27 mouse cellular contexts compared by ENCODE assay signal in the genomic region with DNA sequence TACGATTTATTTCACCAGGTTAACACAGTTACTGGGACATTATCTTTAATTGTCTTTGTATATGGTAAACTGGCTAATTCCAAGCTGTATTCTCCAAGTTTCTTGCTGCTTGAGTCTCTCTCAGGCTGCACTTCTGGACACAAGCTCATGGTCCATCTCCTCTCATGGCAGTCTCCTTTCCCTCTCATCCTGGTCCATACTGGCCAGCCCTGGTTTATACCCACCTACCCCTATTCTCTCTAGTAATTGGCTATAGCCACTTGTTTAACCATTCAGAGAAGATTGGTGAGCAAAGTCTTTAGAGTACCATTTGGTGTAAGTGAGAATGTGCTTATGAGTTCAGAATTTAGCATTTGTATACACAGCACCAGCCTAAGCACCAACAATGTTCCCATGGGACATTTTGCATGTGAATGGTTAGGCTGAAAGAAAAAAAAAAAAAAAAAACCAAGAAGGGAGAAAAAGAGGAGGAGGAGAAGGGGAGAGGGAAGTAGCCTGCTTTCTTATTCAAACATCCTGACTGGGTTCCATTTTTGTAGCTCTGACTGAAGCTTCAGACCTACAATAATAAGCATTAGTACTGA.
DNase-seq lines count a peak whose midpoint lies in the region; ATAC-seq lines count a peak whose summit lies in the region.
"Had no signal": no experiment of that assay in that cellular context is flagged by ENCODE, and none has a peak within 500 bp of the region (broad histone marks: within the 10 kb centered on the region; RNA-seq: fewer than 3 reads in every experiment).

No protein-coding gene starts in this region.

- 89% methylated on average over 1 of the region's 1 CpGs for WGBS in forebrain, embryonic 11.5 days
- WGBS in forebrain, embryonic 10.5 days = 82% methylated on average over 1 of the region's 1 CpGs
- 96% methylated on average over 1 of the region's 1 CpGs for WGBS in hindbrain, embryonic 11.5 days
- WGBS in hindbrain, embryonic 12.5 days = 84% methylated on average over 1 of the region's 1 CpGs
- WGBS in forebrain, embryonic 15.5 days = 72% methylated on average over 1 of the region's 1 CpGs

- no peak overlapping the region for H3K4me3 ChIP-seq in forebrain, embryonic 11.5 days (ENCODE audit: low read depth, low read length)
- no peak overlapping the region for H3K4me3 ChIP-seq in forebrain, embryonic 10.5 days
- no peak overlapping the region for H3K4me3 ChIP-seq in hindbrain, embryonic 11.5 days (ENCODE audit: low read depth, low read length)
- no peak overlapping the region for H3K4me3 ChIP-seq in hindbrain, embryonic 12.5 days
- H3K4me3 ChIP-seq in forebrain, embryonic 15.5 days = no peak overlapping the region
- H3K4me3 ChIP-seq: embryonic facial prominence, embryonic 10.5 days; embryonic facial prominence, embryonic 13.5 days; erythroblast, embryonic 14.5 days; gastrocnemius, adult 2 months; hindbrain, embryonic 10.5 days; hindbrain, embryonic 15.5 days had no signal

- no peaks in the 10 kb centered on the region for H3K9me3 ChIP-seq in forebrain, embryonic 11.5 days (ENCODE audit: control insufficient read depth, low read length)
- no peaks in the 10 kb centered on the region for H3K9me3 ChIP-seq in forebrain, embryonic 10.5 days
- H3K9me3 ChIP-seq in hindbrain, embryonic 11.5 days (ENCODE audit: control insufficient read depth, low read length) = no peaks in the 10 kb centered on the region
- no peaks in the 10 kb centered on the region for H3K9me3 ChIP-seq in hindbrain, embryonic 12.5 days (replicated peaks)
- no peaks in the 10 kb centered on the region for H3K9me3 ChIP-seq in forebrain, embryonic 15.5 days
- H3K9me3 ChIP-seq: embryonic facial prominence, embryonic 10.5 days; embryonic facial prominence, embryonic 13.5 days; hindbrain, embryonic 10.5 days; hindbrain, embryonic 15.5 days had no signal

- H3K36me3 ChIP-seq in forebrain, embryonic 11.5 days (ENCODE audit: control insufficient read depth, insufficient read depth, low read length) = no peaks in the 10 kb centered on the region
- H3K36me3 ChIP-seq in forebrain, embryonic 10.5 days (replicated peaks) = no peaks in the 10 kb centered on the region
- no peaks in the 10 kb centered on the region for H3K36me3 ChIP-seq in hindbrain, embryonic 11.5 days (ENCODE audit: control insufficient read depth, insufficient read depth, low read length)
- H3K36me3 ChIP-seq in hindbrain, embryonic 12.5 days = no peaks in the 10 kb centered on the region
- no peaks in the 10 kb centered on the region for H3K36me3 ChIP-seq in forebrain, embryonic 15.5 days
- H3K36me3 ChIP-seq: embryonic facial prominence, embryonic 10.5 days; embryonic facial prominence, embryonic 13.5 days; hindbrain, embryonic 10.5 days; hindbrain, embryonic 15.5 days had no signal

- no peaks in the 10 kb centered on the region for H3K4me1 ChIP-seq in forebrain, embryonic 11.5 days (replicated peaks; ENCODE audit: control insufficient read depth, insufficient read depth, low read length)
- H3K4me1 ChIP-seq in forebrain, embryonic 10.5 days = no peaks in the 10 kb centered on the region
- H3K4me1 ChIP-seq in hindbrain, embryonic 11.5 days (replicated peaks; ENCODE audit: control insufficient read depth, insufficient read depth, low read length) = no peaks in the 10 kb centered on the region
- H3K4me1 ChIP-seq in hindbrain, embryonic 12.5 days = no peaks in the 10 kb centered on the region
- H3K4me1 ChIP-seq in forebrain, embryonic 15.5 days = no peaks in the 10 kb centered on the region
- H3K4me1 ChIP-seq: embryonic facial prominence, embryonic 10.5 days; embryonic facial prominence, embryonic 13.5 days; hindbrain, embryonic 10.5 days; hindbrain, embryonic 15.5 days had no signal

- H3K9ac ChIP-seq in forebrain, embryonic 11.5 days (ENCODE audit: low read length) = no peak overlapping the region
- no peak overlapping the region for H3K9ac ChIP-seq in hindbrain, embryonic 11.5 days (ENCODE audit: low read depth, low read length)
- H3K9ac ChIP-seq in hindbrain, embryonic 12.5 days = no peak overlapping the region
- no peak overlapping the region for H3K9ac ChIP-seq in forebrain, embryonic 15.5 days (replicated peaks)
- H3K9ac ChIP-seq: embryonic facial prominence, embryonic 13.5 days; hindbrain, embryonic 15.5 days had no signal

- no peak overlapping the region for H3K27ac ChIP-seq in forebrain, embryonic 11.5 days (ENCODE audit: low read depth, low read length)
- no peak overlapping the region for H3K27ac ChIP-seq in forebrain, embryonic 10.5 days
- H3K27ac ChIP-seq in hindbrain, embryonic 11.5 days (ENCODE audit: low read depth, low read length) = no peak overlapping the region
- H3K27ac ChIP-seq in hindbrain, embryonic 12.5 days = no peak overlapping the region
- no peak overlapping the region for H3K27ac ChIP-seq in forebrain, embryonic 15.5 days (replicated peaks)
- H3K27ac ChIP-seq: embryonic facial prominence, embryonic 10.5 days; embryonic facial prominence, embryonic 13.5 days; gastrocnemius, adult 2 months; hindbrain, embryonic 10.5 days; hindbrain, embryonic 15.5 days had no signal

- H3K27me3 ChIP-seq in forebrain, embryonic 11.5 days (ENCODE audit: control insufficient read depth, insufficient read depth, low read length) = no peaks in the 10 kb centered on the region
- H3K27me3 ChIP-seq in forebrain, embryonic 10.5 days (ENCODE audit: poor library complexity, severe bottlenecking) = no peaks in the 10 kb centered on the region
- H3K27me3 ChIP-seq in hindbrain, embryonic 11.5 days (ENCODE audit: control insufficient read depth, insufficient read depth, low read length) = no peaks in the 10 kb centered on the region
- H3K27me3 ChIP-seq in hindbrain, embryonic 12.5 days = no peaks in the 10 kb centered on the region
- H3K27me3 ChIP-seq in forebrain, embryonic 15.5 days = no peaks in the 10 kb centered on the region
- H3K27me3 ChIP-seq: embryonic facial prominence, embryonic 13.5 days; hindbrain, embryonic 15.5 days had no signal

- ATAC-seq in forebrain, embryonic 11.5 days (replicated peaks; ENCODE audit: low FRiP score) = peak; percentile 60
- 0 out of 2 replicates have a peak, but pooled peaks have one; percentile 56 for ATAC-seq in hindbrain, embryonic 11.5 days (ENCODE audit: low FRiP score)
- ATAC-seq in hindbrain, embryonic 12.5 days (ENCODE audit: low FRiP score) = no peak
- peak; percentile 64; the same call in 1 of the 2 replicates for ATAC-seq in forebrain, embryonic 15.5 days (replicated peaks)
- ATAC-seq: intestine, postnatal 0 days had no signal

- no peak overlapping the region for H3K4me2 ChIP-seq in forebrain, embryonic 11.5 days (ENCODE audit: low read depth, low read length, severe bottlenecking)
- no peak overlapping the region for H3K4me2 ChIP-seq in hindbrain, embryonic 11.5 days (replicated peaks; ENCODE audit: low read depth, low read length)
- no peak overlapping the region for H3K4me2 ChIP-seq in hindbrain, embryonic 12.5 days (replicated peaks)
- H3K4me2 ChIP-seq in forebrain, embryonic 15.5 days (replicated peaks) = no peak overlapping the region
- H3K4me2 ChIP-seq: embryonic facial prominence, embryonic 13.5 days; heart, embryonic 11.5 days; hindbrain, embryonic 15.5 days had no signal

- no peak for DNase-seq in forebrain, embryonic 11.5 days (ENCODE audit: low spot score)
- DNase-seq in forebrain, embryonic 10.5 days (ENCODE audit: extremely low spot score, low spot score) = no peak
- no peak for DNase-seq in hindbrain, embryonic 11.5 days (ENCODE audit: low spot score)
- DNase-seq in R1 (ENCODE audit: low read depth, low spot score) = peak; percentile 35
- no peak for DNase-seq in kidney, postnatal 25 days
- DNase-seq in lung, postnatal 25 days (ENCODE audit: low spot score) = no peak
- DNase-seq: adrenal gland, adult 2 months; adrenal gland, postnatal 14 days; cerebellum, adult 11-12 months; cerebellum, adult 8-10 months; cerebellum, postnatal 10 days; cerebellum, postnatal 36 days; embryo, embryonic 11 days; gastrocnemius, adult 2 months; gastrocnemius, postnatal 14 days; heart, adult 11 months; heart, postnatal 36 days; kidney, adult 2 months had no signal
